Mouse (Mus musculus): ENCODE measurements at regions not wholly inside any gene's neighbourhood (a gene's known extent, or its start where the extent isn't known, plus 50 kb on each side); places are given as distances from the start of the nearest gene placed in this dataset.
A peak's percentile ranks its signal among the peaks of the same experiment; 100 is the strongest.

GRCm38 (mm10) chr17:16101548-16101947 lies 270.7 kb upstream of the Rgmb start:
- no peak for DNase-seq (ENCODE audit: low spot score)

GRCm38 (mm10) chr17:16092952-16093351 lies 262.1 kb upstream of the Rgmb start:
- DNase-seq (ENCODE audit: low spot score): no peak

- DNase-seq (ENCODE audit: low spot score): no peak
Measured at GRCm38 (mm10) chr17:16089619-16090280, 258.9 kb upstream of the Rgmb start.

- DNase-seq (ENCODE audit: low spot score): no peak
Measured at GRCm38 (mm10) chr17:16088879-16089618, 258.2 kb upstream of the Rgmb start.

GRCm38 (mm10) chr17:16087046-16087445 lies 256.2 kb upstream of the Rgmb start:
- no peak for DNase-seq (ENCODE audit: low spot score)

GRCm38 (mm10) chr17:16082842-16083241 lies 252.0 kb upstream of the Rgmb start:
- DNase-seq (ENCODE audit: low spot score): no peak

- no peak for DNase-seq (ENCODE audit: low spot score)
Measured at GRCm38 (mm10) chr17:16078549-16078948, 247.7 kb upstream of the Rgmb start.

- DNase-seq (ENCODE audit: low spot score): no peak
Measured at GRCm38 (mm10) chr17:16069334-16069733, 238.5 kb upstream of the Rgmb start.

GRCm38 (mm10) chr17:16067858-16068257 lies 237.0 kb upstream of the Rgmb start:
- no peak for DNase-seq (ENCODE audit: low spot score)

- peak; percentile 11 for DNase-seq (ENCODE audit: low spot score)
Measured at GRCm38 (mm10) chr17:16054481-16054880, 223.6 kb upstream of the Rgmb start.

GRCm38 (mm10) chr17:16051713-16052112 lies 220.9 kb upstream of the Rgmb start:
- DNase-seq (ENCODE audit: low spot score): peak; percentile 5

- no peak for DNase-seq (ENCODE audit: low spot score)
Measured at GRCm38 (mm10) chr17:16041542-16042251, 210.9 kb upstream of the Rgmb start.

GRCm38 (mm10) chr17:16027989-16028388 lies 197.2 kb upstream of the Rgmb start:
- no peak for DNase-seq (ENCODE audit: low spot score)

GRCm38 (mm10) chr17:16004871-16005575 lies 174.2 kb upstream of the Rgmb start:
- DNase-seq (ENCODE audit: low spot score): no peak

GRCm38 (mm10) chr17:16004002-16004401 lies 173.2 kb upstream of the Rgmb start:
- no peak for DNase-seq (ENCODE audit: low spot score)

- DNase-seq (ENCODE audit: low spot score): no peak
Measured at GRCm38 (mm10) chr17:15998771-15999170, 167.9 kb upstream of the Rgmb start.

- DNase-seq (ENCODE audit: low spot score): no peak
Measured at GRCm38 (mm10) chr17:15997289-15997688, 166.4 kb upstream of the Rgmb start.

GRCm38 (mm10) chr17:15995493-15995892 lies 164.7 kb upstream of the Rgmb start:
- DNase-seq (ENCODE audit: low spot score): no peak

- DNase-seq (ENCODE audit: low spot score): peak; percentile 39
Measured at GRCm38 (mm10) chr17:15993361-15994287, 162.8 kb upstream of the Rgmb start.

- DNase-seq (ENCODE audit: low spot score): no peak
Measured at GRCm38 (mm10) chr17:15991916-15992315, 161.1 kb upstream of the Rgmb start.

- no peak for DNase-seq (ENCODE audit: low spot score)
Measured at GRCm38 (mm10) chr17:15990303-15990702, 159.5 kb upstream of the Rgmb start.

Measured in yolk sac, embryonic 10.5 days (tissue).